7 mouse cellular contexts compared by ENCODE assay signal in genomic region chr5:30959198-30959854, GRCm38 (mm10). TPM values are rescaled to one million over a fixed set of nuclear protein-coding genes. Genes with fewer than 3 reads are reported as not detected.
DNase-seq lines count a peak whose midpoint lies in the region; ATAC-seq and TF ChIP-seq lines count a peak whose summit lies in the region.

No protein-coding gene starts in this region.

- no peak for TF ChIP-seq CTCF in CH12.LX (conservative IDR thresholded peaks at IDR 0.05 in 1 of 2, IDR thresholded peaks at IDR 0.05 in 1 of 2; ENCODE audit: low read depth in 2 of 2, low read length in 2 of 2)
- TF ChIP-seq CTCF in forebrain, postnatal 0 days (IDR thresholded peaks at IDR 0.05; ENCODE audit: low read depth), result no peak
- no peak for TF ChIP-seq CTCF in olfactory bulb, adult 2 months (IDR thresholded peaks at IDR 0.05; ENCODE audit: insufficient read depth, low read depth, low read length)

- H3K4me2 ChIP-seq in CH12.LX (ENCODE audit: insufficient read depth, low read depth, poor library complexity, severe bottlenecking), result peak overlapping the region; percentile 42
- peak overlapping the region; percentile 83 for H3K4me2 ChIP-seq in forebrain, postnatal 0 days (ENCODE audit: low read depth)
- H3K4me2 ChIP-seq in limb, embryonic 12.5 days, result peak overlapping the region; percentile 80

- H3K27me3 ChIP-seq in CH12.LX (replicated peaks), result no peaks in the 10 kb centered on the region
- no peaks in the 10 kb centered on the region for H3K27me3 ChIP-seq in forebrain, postnatal 0 days (ENCODE audit: insufficient read depth, low read length)
- H3K27me3 ChIP-seq in limb, embryonic 12.5 days, result no peaks in the 10 kb centered on the region

- in situ Hi-C loops in CH12.LX (cut with MboI; ENCODE audit: low pct_ligation_motif_present, low pct_unique_long_range_greater_than_20kb, low sequenced_read_pairs), result no loop called here

- peaks cover 10% of the 10 kb centered on the region for H3K9me3 ChIP-seq in CH12.LX (replicated peaks; ENCODE audit: low read length)
- no peaks in the 10 kb centered on the region for H3K9me3 ChIP-seq in forebrain, postnatal 0 days (ENCODE audit: low read length)
- H3K9me3 ChIP-seq in limb, embryonic 12.5 days, result no peaks in the 10 kb centered on the region

- no peak for TF ChIP-seq EP300 in CH12.LX (IDR thresholded peaks at IDR 0.05; ENCODE audit: low read length)

- dilution Hi-C loops in CH12.LX (cut with MboI; ENCODE audit: extremely low pct_ligation_motif_present, extremely low pct_unique_long_range_greater_than_20kb, low sequenced_read_pairs), result no loop called here

- H3K27ac ChIP-seq in CH12.LX (ENCODE audit: insufficient read depth, low read depth), result peak overlapping the region; percentile 34; the same call in 1 of the 2 replicates
- H3K27ac ChIP-seq in forebrain, postnatal 0 days (ENCODE audit: low read depth, low read length), result peak overlapping the region; percentile 86
- H3K27ac ChIP-seq in limb, embryonic 12.5 days, result peak overlapping the region; percentile 91
- H3K27ac ChIP-seq in olfactory bulb, adult 2 months (ENCODE audit: insufficient read depth, low read depth, low read length), result no peak overlapping the region

- ATAC-seq in forebrain, postnatal 0 days, result no peak
- no peak for ATAC-seq in limb, embryonic 12.5 days (ENCODE audit: insufficient number of reproducible peaks, insufficient read depth, low FRiP score, low TSS enrichment, low read depth)

- H3K4me1 ChIP-seq in CH12.LX (ENCODE audit: control insufficient read depth in 1 of 2, insufficient read depth in 2 of 2), result peaks cover 14 to 35% of the 10 kb centered on the region in 2 experiments
- H3K4me1 ChIP-seq in forebrain, postnatal 0 days (ENCODE audit: insufficient read depth), result peaks cover 9% of the 10 kb centered on the region; the same call in 1 of the 2 replicates
- peaks cover 23% of the 10 kb centered on the region for H3K4me1 ChIP-seq in limb, embryonic 12.5 days (replicated peaks)
- peaks cover 21% of the 10 kb centered on the region for H3K4me1 ChIP-seq in olfactory bulb, adult 2 months (ENCODE audit: control insufficient read depth, insufficient read depth, low read length)

- peaks cover 33 to 38% of the 10 kb centered on the region in 2 experiments for H3K36me3 ChIP-seq in CH12.LX (replicated peaks in 1 of 2; ENCODE audit: control insufficient read depth in 1 of 2, insufficient read depth in 1 of 2, low read length in 1 of 2)
- H3K36me3 ChIP-seq in forebrain, postnatal 0 days (ENCODE audit: insufficient read depth), result peaks cover 32% of the 10 kb centered on the region
- peaks cover 37% of the 10 kb centered on the region for H3K36me3 ChIP-seq in limb, embryonic 12.5 days

- 35% methylated on average over 19 of the region's 19 CpGs for WGBS in forebrain, postnatal 0 days
- 38% methylated on average over 19 of the region's 19 CpGs for WGBS in limb, embryonic 12.5 days
- WGBS in olfactory bulb, adult 2 months, result 30% methylated on average over 19 of the region's 19 CpGs

- peaks cover 18% of the 10 kb centered on the region for H3K79me2 ChIP-seq in CH12.LX (replicated peaks; ENCODE audit: control insufficient read depth, extremely low read depth, insufficient read depth, poor library complexity, severe bottlenecking)

- no peak for TF ChIP-seq POLR2A in CH12.LX (IDR thresholded peaks at IDR 0.05; ENCODE audit: low read depth, low read length)
- no peak for TF ChIP-seq POLR2A in olfactory bulb, adult 2 months (IDR thresholded peaks at IDR 0.05; ENCODE audit: insufficient read depth, low read depth, low read length)

- peak overlapping the region; percentile 97 to 98 (median 98) for H3K4me3 ChIP-seq in CH12.LX (replicated peaks in 1 of 3; ENCODE audit: low read depth in 2 of 3, low read length in 2 of 3, poor library complexity in 1 of 3)
- H3K4me3 ChIP-seq in forebrain, postnatal 0 days (ENCODE audit: low read depth, low read length), result peak overlapping the region; percentile 86
- peak overlapping the region; percentile 82 for H3K4me3 ChIP-seq in limb, embryonic 12.5 days (replicated peaks)
- H3K4me3 ChIP-seq in olfactory bulb, adult 2 months (ENCODE audit: insufficient read depth, low read depth, low read length), result peak overlapping the region; percentile 75

- peak; percentile 22 for DNase-seq in A20 (ENCODE audit: low read depth, low spot score)
- no peak for DNase-seq in CH12.LX (ENCODE audit: extremely low read depth)
- DNase-seq in forebrain, postnatal 0 days, result no peak
- DNase-seq in layer of hippocampus, postnatal 36 days, result no peak
- DNase-seq in gastrocnemius, postnatal 4 days (ENCODE audit: low spot score in 2 of 2), result no peak

- TF ChIP-seq RAD21 in CH12.LX (IDR thresholded peaks at IDR 0.05; ENCODE audit: low read depth, low read length), result no peak

- H3K9ac ChIP-seq in CH12.LX (ENCODE audit: insufficient read depth, low read depth), result peak overlapping the region; percentile 96
- H3K9ac ChIP-seq in forebrain, postnatal 0 days, result peak overlapping the region; percentile 88
- peak overlapping the region; percentile 83 for H3K9ac ChIP-seq in limb, embryonic 12.5 days (replicated peaks)

TF ChIP-seq in CH12.LX, 34 proteins besides CTCF, POLR2A, EP300 and RAD21 (continues in another document):
- TF ChIP-seq MYC (IDR thresholded peaks at IDR 0.05; ENCODE audit: low read depth, low read length) (no peak), ZKSCAN1 (IDR thresholded peaks at IDR 0.05; ENCODE audit: borderline replicate concordance, low read depth, low read length) (no peak), MXI1 (IDR thresholded peaks at IDR 0.05; ENCODE audit: low read depth, low read length) (no peak), USF1 (IDR thresholded peaks at IDR 0.05; ENCODE audit: low read depth, low read length) (no peak), TCF12 (IDR thresholded peaks at IDR 0.05; ENCODE audit: low read depth, low read length) (no peak), UBTF (IDR thresholded peaks at IDR 0.05; ENCODE audit: low read depth, low read length) (no peak), ZNF384 (IDR thresholded peaks at IDR 0.05; ENCODE audit: low read depth, low read length) (no peak), ETS1 (conservative IDR thresholded peaks at IDR 0.05; ENCODE audit: low read depth, low read length) (no peak)

RNA-seq across cellular contexts. Expression of gene Preb, which starts 0.8 kb away (rescaled TPM):
- total RNA-seq in CH12.LX (2012; rRNA removed), result 96.5 and 99.8 TPM in 2 replicates
- 70.9 and 87.3 TPM in 2 replicates for total RNA-seq in CH12.LX (2014; rRNA removed)
- polyA plus RNA-seq in CH12.LX (2012; ENCODE audit: insufficient read length, low read depth), result 143 and 145 TPM in 2 replicates
- total RNA-seq in forebrain, postnatal 0 days (2014; rRNA removed), result 23.7 and 42.7 TPM in 2 replicates
- 65.1 and 77.0 TPM in 2 replicates for polyA plus RNA-seq in forebrain, postnatal 0 days (2015; fragmentation: Nextera tagmentation; extraction: Ambion mirVana)
- 132 and 133 TPM in 2 replicates for polyA plus RNA-seq in limb, embryonic 12.5 days (2016; fragmentation: Nextera tagmentation; extraction: Ambion mirVana)
- polyA plus RNA-seq in olfactory bulb, adult 2 months (2012; ENCODE audit: insufficient read depth, insufficient read length, low replicate concordance, missing spikeins), result not detected in 2 replicates
- 100 to 1,000 TPM; 115 to 137 TPM for total RNA-seq in layer of hippocampus, postnatal 36 days (2021)
- 10 to 100 TPM; 97.3 to 99.7 TPM for total RNA-seq in gastrocnemius, postnatal 4 days (2021)

RNA-seq across cellular contexts. Expression of gene Tcf23, which starts 9.1 kb away (rescaled TPM):
- total RNA-seq in CH12.LX (2012; rRNA removed) (not detected in 2 replicates), CH12.LX (2014; rRNA removed) (not detected in 2 replicates)
- polyA plus RNA-seq in CH12.LX (2012; ENCODE audit: insufficient read length, low read depth), result not detected in 2 replicates
- total RNA-seq in forebrain, postnatal 0 days (2014; rRNA removed), result not detected in 2 replicates
- polyA plus RNA-seq in forebrain, postnatal 0 days (2015; fragmentation: Nextera tagmentation; extraction: Ambion mirVana), result not detected in 2 replicates
- not detected in 2 replicates for polyA plus RNA-seq in limb, embryonic 12.5 days (2016; fragmentation: Nextera tagmentation; extraction: Ambion mirVana)
- not detected in 2 replicates for polyA plus RNA-seq in olfactory bulb, adult 2 months (2012; ENCODE audit: insufficient read depth, insufficient read length, low replicate concordance, missing spikeins)
- under 1 TPM; 0.10 to 0.13 TPM for total RNA-seq in layer of hippocampus, postnatal 36 days (2021)
- total RNA-seq in gastrocnemius, postnatal 4 days (2021), result under 1 TPM in 1 of 2 experiments, not detected in 1; 0.10 TPM

RNA-seq across cellular contexts. Expression of gene Cgref1, which starts 13.9 kb away (rescaled TPM):
- total RNA-seq in CH12.LX (2012; rRNA removed) (not detected in 2 replicates), CH12.LX (2014; rRNA removed) (not detected in 2 replicates)
- polyA plus RNA-seq in CH12.LX (2012; ENCODE audit: insufficient read length, low read depth), result not detected in 2 replicates
- 67.3 and 82.1 TPM in 2 replicates for total RNA-seq in forebrain, postnatal 0 days (2014; rRNA removed)
- polyA plus RNA-seq in forebrain, postnatal 0 days (2015; fragmentation: Nextera tagmentation; extraction: Ambion mirVana), result 61.0 and 63.5 TPM in 2 replicates
- polyA plus RNA-seq in limb, embryonic 12.5 days (2016; fragmentation: Nextera tagmentation; extraction: Ambion mirVana), result 4.1 and 4.4 TPM in 2 replicates
- polyA plus RNA-seq in olfactory bulb, adult 2 months (2012; ENCODE audit: insufficient read depth, insufficient read length, low replicate concordance, missing spikeins), result not detected in 2 replicates
- 10 to 100 TPM; 16.5 to 16.7 TPM for total RNA-seq in layer of hippocampus, postnatal 36 days (2021)
- total RNA-seq in gastrocnemius, postnatal 4 days (2021), result 1 to 10 TPM; 9.5 to 10.0 TPM

RNA-seq across cellular contexts. Expression of gene Khk, which starts 38.1 kb away (rescaled TPM):
- total RNA-seq in CH12.LX (2012; rRNA removed), result 3.7 and 5.7 TPM in 2 replicates
- total RNA-seq in CH12.LX (2014; rRNA removed), result 1.9 and 2.5 TPM in 2 replicates
- polyA plus RNA-seq in CH12.LX (2012; ENCODE audit: insufficient read length, low read depth), result 2.9 and 3.7 TPM in 2 replicates
- total RNA-seq in forebrain, postnatal 0 days (2014; rRNA removed), result 4.5 and 5.3 TPM in 2 replicates
- polyA plus RNA-seq in forebrain, postnatal 0 days (2015; fragmentation: Nextera tagmentation; extraction: Ambion mirVana), result 11.7 and 13.2 TPM in 2 replicates
- polyA plus RNA-seq in limb, embryonic 12.5 days (2016; fragmentation: Nextera tagmentation; extraction: Ambion mirVana), result 11.7 and 14.6 TPM in 2 replicates
- polyA plus RNA-seq in olfactory bulb, adult 2 months (2012; ENCODE audit: insufficient read depth, insufficient read length, low replicate concordance, missing spikeins), result not detected in 2 replicates
- total RNA-seq in layer of hippocampus, postnatal 36 days (2021), result 10 to 100 TPM; 10.1 to 13.6 TPM
- total RNA-seq in gastrocnemius, postnatal 4 days (2021), result 10 to 100 TPM; 26.7 to 29.8 TPM

RNA-seq across cellular contexts. Expression of gene Emilin1, which starts 46.1 kb away (rescaled TPM):
- 0.34 TPM in 2 replicates for total RNA-seq in CH12.LX (2012; rRNA removed)
- total RNA-seq in CH12.LX (2014; rRNA removed), result 0.05 and 0.11 TPM in 2 replicates
- polyA plus RNA-seq in CH12.LX (2012; ENCODE audit: insufficient read length, low read depth), result 0.33 and 0.63 TPM in 2 replicates
- 10.0 and 11.3 TPM in 2 replicates for total RNA-seq in forebrain, postnatal 0 days (2014; rRNA removed)
- polyA plus RNA-seq in forebrain, postnatal 0 days (2015; fragmentation: Nextera tagmentation; extraction: Ambion mirVana), result 9.6 and 10.0 TPM in 2 replicates
- 221 and 225 TPM in 2 replicates for polyA plus RNA-seq in limb, embryonic 12.5 days (2016; fragmentation: Nextera tagmentation; extraction: Ambion mirVana)
- polyA plus RNA-seq in olfactory bulb, adult 2 months (2012; ENCODE audit: insufficient read depth, insufficient read length, low replicate concordance, missing spikeins), result not detected in 2 replicates
- 1 to 10 TPM; 2.0 to 2.3 TPM for total RNA-seq in layer of hippocampus, postnatal 36 days (2021)
- 100 to 1,000 TPM in 1 of 2 experiments, 10 to 100 TPM in 1; 86.8 to 104 TPM for total RNA-seq in gastrocnemius, postnatal 4 days (2021)

Comparison
In these comparisons a context has a peak if more than half of its experiments do, and no peak if none do; other contexts are left out.
1. RNA of gene Cgref1, which starts 13.9 kb away (total RNA-seq): 67.3 to 82.1 TPM in forebrain, postnatal 0 days, 16.5 to 16.7 TPM in layer of hippocampus, postnatal 36 days and 9.5 to 10.0 TPM in gastrocnemius, postnatal 4 days; not detected in CH12.LX; every median in the first group is over 10 times any median in the second.
2. Peak in every context shown above with its lines, with median percentiles within 50 percentile points of each other: H3K4me2 ChIP-seq, H3K4me3 ChIP-seq and H3K9ac ChIP-seq.